Mouse (Mus musculus) CH12.LX (cell line): ENCODE measurements around the gene Selenoi.

Experiments
- CTCF ChIP-seq, 2 experiments: IDR thresholded peaks in 1 of 2; conservative IDR thresholded peaks in 1 of 2; 2 replicates each; pipeline ENCODE4 v1.5.1; 2011 to 2012; ENCODE audit warnings: low read depth in 2 of 2, low read length in 2 of 2, improper control_type of control experiment in 1 of 2, inconsistent platforms in 1 of 2, mild to moderate bottlenecking in 1 of 2, moderate library complexity in 1 of 2
- POLR2A ChIP-seq: IDR thresholded peaks from 2 replicates; pipeline ENCODE4 v1.6.1; 2011; ENCODE audit warnings: low read depth, mild to moderate bottlenecking, improper control_type of control experiment, low read length
- TBP ChIP-seq: conservative IDR thresholded peaks from 2 replicates; pipeline ENCODE4 v1.6.1; 2011; ENCODE audit warnings: low read depth, low read length, improper control_type of control experiment
- ZC3H11A ChIP-seq: IDR thresholded peaks from 2 replicates; pipeline ENCODE4 v1.6.1; 2012; ENCODE audit warnings: low read depth, mild to moderate bottlenecking, inconsistent platforms, low read length, improper control_type of control experiment
- ZKSCAN1 ChIP-seq: IDR thresholded peaks from 2 replicates; pipeline ENCODE4 v1.6.1; 2012; ENCODE audit warnings: low read depth, inconsistent platforms, low read length, improper control_type of control experiment, borderline replicate concordance
- ZMIZ1 ChIP-seq: IDR thresholded peaks from 2 replicates; pipeline ENCODE4 v1.6.1; 2012; ENCODE audit warnings: low read depth, mild to moderate bottlenecking, inconsistent platforms, low read length, improper control_type of control experiment

DNA sequence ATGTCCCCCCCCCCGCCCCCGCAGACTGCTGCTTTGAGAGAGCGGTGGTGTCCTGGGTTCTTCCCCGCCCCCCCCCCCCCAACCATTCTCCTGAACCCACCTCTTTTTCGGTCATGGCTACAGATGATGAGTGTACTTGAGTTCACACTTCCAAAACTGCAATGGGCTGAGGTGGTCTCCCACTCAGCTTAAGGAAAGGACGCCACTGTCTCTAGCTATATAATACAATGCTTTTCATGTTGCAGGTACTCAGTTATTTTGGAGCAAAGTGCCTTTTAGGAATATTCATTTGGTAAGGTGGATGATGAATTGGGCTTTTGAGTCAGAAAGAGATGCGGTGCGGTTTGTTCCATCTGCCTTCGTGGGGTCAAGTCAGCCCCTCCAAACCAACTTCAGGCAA, 48.5 kb downstream of the Selenoi start:
- no peak for TF ChIP-seq POLR2A
- no peak for TF ChIP-seq ZKSCAN1
- TF ChIP-seq CTCF (conservative IDR thresholded peaks at IDR 0.05 in 1 of 2, IDR thresholded peaks at IDR 0.05 in 1 of 2; ENCODE audit: low read depth in 2 of 2, low read length in 2 of 2): no peak
- TF ChIP-seq ZMIZ1: no peak
- no peak for TF ChIP-seq TBP
- no peak for TF ChIP-seq ZC3H11A
